Mouse (Mus musculus) bone marrow, adult 2 months (tissue): ENCODE data around the gene Sspn. TPM values are rescaled to one million over a fixed set of nuclear protein-coding genes. Genes with fewer than 3 reads are reported as not detected.

Source experiments
- H3K27ac ChIP-seq: fragments of 200-500 bp; 2 replicates; pipeline ENCODE4 v1.5.1; 2012; ENCODE audit warnings: low read depth, mild to moderate bottlenecking, control low read depth, inconsistent platforms, low read length; ENCODE audit not compliant: control insufficient read depth, poor library complexity, insufficient read depth
- H3K4me1 ChIP-seq: fragments of 200-500 bp; 2 replicates; pipeline ENCODE4 v1.6.1; 2011; ENCODE audit warnings: low read length; ENCODE audit not compliant: control insufficient read depth, insufficient read depth
- H3K4me3 ChIP-seq: fragments of 200-500 bp; replicated peaks from 2 replicates; pipeline ENCODE3; 2011; ENCODE audit warnings: mild to moderate bottlenecking, low read depth, low read length, control low read depth; ENCODE audit not compliant: control insufficient read depth
- CTCF ChIP-seq: fragments of 200-500 bp; IDR thresholded peaks from 2 replicates; pipeline ENCODE4 v1.5.1; 2011; ENCODE audit warnings: low read length, control low read depth; ENCODE audit not compliant: control insufficient read depth, insufficient read depth
- POLR2A ChIP-seq: fragments of 200-500 bp; IDR thresholded peaks from 2 replicates; pipeline ENCODE4 v1.6.1; 2011; ENCODE audit warnings: low read depth, mild to moderate bottlenecking, control low read depth, low read length, borderline replicate concordance; ENCODE audit not compliant: control insufficient read depth
- WGBS: fragments of 180-500 bp; shearing (Covaris S2); methylation state at CpG from one replicate; pipeline ENCODE4 v1.1.7; 2018; 5-methylcytosine and 5-hydroxymethylcytosine counted together
- polyA plus RNA-seq: library from polyadenylated mRNA; stranded (reverse); fragments of >200 nt; gene quantifications from 2 replicates; pipeline ENCODE4 v1.2.4, GENCODE M21; 2011; ENCODE audit warnings: low replicate concordance; ENCODE audit not compliant: missing spikeins, insufficient read depth, insufficient read length

Sspn gene
- polyA plus RNA-seq, 1 experiment: 2.0 TPM

DNA sequence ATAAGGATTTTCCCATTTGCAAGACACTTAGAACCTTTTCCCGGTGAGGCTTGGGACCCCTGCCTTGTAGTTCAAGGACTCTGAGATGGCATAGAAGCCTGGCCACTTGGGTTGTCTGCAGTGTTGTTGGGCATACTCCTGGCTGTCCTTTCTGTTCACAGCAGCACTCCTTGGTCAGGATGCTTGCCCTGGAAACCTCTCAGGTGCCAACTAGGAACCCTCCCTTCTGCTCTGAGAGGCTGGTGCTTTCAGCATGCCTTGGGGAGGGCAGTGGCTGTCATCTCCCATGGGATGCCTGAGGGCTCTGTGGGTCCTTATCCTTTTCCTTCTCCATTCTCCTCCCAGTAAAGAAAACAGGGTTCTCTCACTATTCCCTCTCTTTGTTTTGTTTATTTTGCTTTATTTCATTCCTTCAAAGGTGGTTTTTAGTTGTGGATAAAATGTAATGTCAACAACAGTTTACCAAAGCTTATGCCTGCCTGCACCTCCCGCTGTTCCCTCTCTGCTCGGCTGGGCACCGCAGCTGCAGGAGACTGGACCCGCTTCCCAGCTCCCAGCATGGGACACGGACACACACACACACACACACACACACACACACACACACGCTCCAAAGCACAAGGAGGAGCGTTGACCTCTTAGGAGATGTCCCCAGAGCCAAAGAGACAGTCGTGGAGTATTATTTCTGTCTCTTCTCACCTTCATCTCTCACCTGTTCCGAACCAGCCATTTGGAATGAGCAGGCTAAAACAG is 77.9 kb downstream of the Sspn start:
- H3K4me1 ChIP-seq: peaks cover 2% of the 10 kb centered on the region
- 81% methylated on average over 10 of the region's 10 CpGs for WGBS
- TF ChIP-seq CTCF (no peak), POLR2A (no peak)
- H3K4me3 ChIP-seq: no peak overlapping the region
- H3K27ac ChIP-seq: no peak overlapping the region

- WGBS: 79% methylated on average over 12 of the region's 12 CpGs
- Histone ChIP-seq H3K27ac (no peak overlapping the region), H3K4me1 (peaks cover 2% of the 10 kb centered on the region), H3K4me3 (no peak overlapping the region)
- no peak for TF ChIP-seq CTCF
- TF ChIP-seq POLR2A: no peak
Measured at GRCm38 (mm10) chr6:146010093-146010764, 78.8 kb downstream of the Sspn start.

DNA sequence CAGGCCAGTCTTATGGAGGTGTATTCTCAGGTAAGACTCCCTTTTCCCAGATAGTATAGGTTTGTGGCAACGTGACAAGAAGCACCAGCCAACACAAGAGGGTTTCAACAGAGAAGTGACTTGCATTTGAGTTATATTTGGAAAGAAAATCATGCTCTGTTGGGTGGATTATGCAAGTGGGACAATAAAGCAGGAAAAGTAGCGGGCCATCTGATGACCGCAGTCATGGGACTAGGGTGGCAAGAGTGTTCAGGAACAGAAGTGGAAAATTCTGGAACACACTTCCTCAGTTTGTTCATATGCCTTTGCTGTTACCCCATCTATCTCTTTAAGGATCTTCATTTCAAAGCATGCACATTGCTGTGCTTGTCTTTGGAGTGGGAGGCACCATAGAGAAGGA is 82.9 kb downstream of the Sspn start:
- H3K27ac ChIP-seq: no peak overlapping the region
- H3K4me3 ChIP-seq: no peak overlapping the region
- H3K4me1 ChIP-seq: no peaks in the 10 kb centered on the region
- 58% methylated on average over 3 of the region's 3 CpGs for WGBS
- no peak for TF ChIP-seq POLR2A
- no peak for TF ChIP-seq CTCF

Other genes with a start within 250 kb of the Sspn start
- 3.0 and 3.5 TPM in 2 replicates for gene Rassf8, start 184.9 kb upstream of the Sspn start, polyA plus RNA-seq
- 2.2 and 4.9 TPM in 2 replicates for gene Bhlhe41, start 66.1 kb upstream of the Sspn start, polyA plus RNA-seq